Mouse (Mus musculus): ENCODE data around the gene Acvr1.

- no peak for TF ChIP-seq EP300 (IDR thresholded peaks at IDR 0.05; ENCODE audit: low read depth)
- no peak for TF ChIP-seq CTCF (IDR thresholded peaks at IDR 0.05; ENCODE audit: low read depth)
Observed at GRCm38 (mm10) chr2:58487279-58487560, 79.7 kb downstream of the Acvr1 start.

Data from heart, postnatal 0 days (tissue).